Mouse (Mus musculus) brain, embryonic 18.5 days (tissue): ENCODE results near the gene Cdk6.
"Not testable (repeated sequence)": the region's sequence is repeated elsewhere in the genome, so short reads cannot be mapped to it uniquely, and the experiment has no call there.

Experiments used
- DNase-seq: peaks from one replicate; pipeline ENCODE4 v3.0.0-alpha.2; 2012; ENCODE audit warnings: low read depth, low spot score

The Cdk6 gene

GRCm38 (mm10) chr5:3420832-3421228 lies 79.5 kb downstream of the Cdk6 start:
- DNase-seq, result no peak

DNA sequence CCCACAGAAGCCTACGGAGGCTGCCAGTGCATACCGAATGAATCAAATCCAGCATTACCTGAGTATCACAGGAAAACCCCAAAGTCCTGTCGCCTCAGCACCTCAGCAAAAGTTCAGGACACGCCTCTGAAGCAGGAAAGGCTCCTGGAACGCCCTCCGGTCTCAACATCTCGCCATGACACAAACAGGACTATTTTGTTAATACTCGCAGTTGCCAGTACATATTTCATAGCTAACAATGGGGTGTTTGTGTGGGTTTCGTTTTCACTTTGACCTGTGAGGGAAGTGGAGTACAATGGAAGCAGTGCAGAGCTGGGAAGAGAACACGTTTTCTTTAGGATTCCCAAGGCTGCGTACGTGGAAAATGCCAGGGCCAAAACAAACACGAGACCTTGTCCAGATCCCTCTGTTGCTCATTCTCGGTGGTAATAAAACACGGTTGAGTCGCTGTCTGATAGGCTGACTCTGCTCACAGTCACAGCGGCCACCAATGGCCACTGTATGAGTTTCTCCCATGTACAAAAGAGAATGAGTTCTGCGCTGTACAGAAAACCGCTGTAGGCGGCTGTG lies 91.9 kb downstream of the Cdk6 start:
- not testable (repeated sequence) for DNase-seq

DNA sequence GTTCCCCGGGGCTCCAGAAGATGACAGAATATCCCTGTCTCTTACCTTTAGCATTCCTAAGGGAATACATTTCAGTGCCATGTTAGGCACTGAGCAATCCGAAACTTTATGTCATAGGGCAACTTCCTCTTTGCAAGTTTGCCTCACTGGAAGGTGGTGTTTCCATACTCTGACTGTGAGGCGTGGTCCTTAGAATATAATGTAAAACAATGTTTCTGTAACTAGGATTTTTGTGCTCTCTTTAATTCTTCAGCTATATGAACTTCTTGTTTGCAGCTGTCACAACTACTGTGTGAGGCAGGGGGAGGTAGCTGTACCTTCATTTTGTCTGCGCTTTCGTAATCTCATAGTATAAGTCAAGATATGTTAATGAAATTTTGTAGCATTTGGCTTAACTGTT lies 92.8 kb downstream of the Cdk6 start:
- not testable (repeated sequence) for DNase-seq

DNA sequence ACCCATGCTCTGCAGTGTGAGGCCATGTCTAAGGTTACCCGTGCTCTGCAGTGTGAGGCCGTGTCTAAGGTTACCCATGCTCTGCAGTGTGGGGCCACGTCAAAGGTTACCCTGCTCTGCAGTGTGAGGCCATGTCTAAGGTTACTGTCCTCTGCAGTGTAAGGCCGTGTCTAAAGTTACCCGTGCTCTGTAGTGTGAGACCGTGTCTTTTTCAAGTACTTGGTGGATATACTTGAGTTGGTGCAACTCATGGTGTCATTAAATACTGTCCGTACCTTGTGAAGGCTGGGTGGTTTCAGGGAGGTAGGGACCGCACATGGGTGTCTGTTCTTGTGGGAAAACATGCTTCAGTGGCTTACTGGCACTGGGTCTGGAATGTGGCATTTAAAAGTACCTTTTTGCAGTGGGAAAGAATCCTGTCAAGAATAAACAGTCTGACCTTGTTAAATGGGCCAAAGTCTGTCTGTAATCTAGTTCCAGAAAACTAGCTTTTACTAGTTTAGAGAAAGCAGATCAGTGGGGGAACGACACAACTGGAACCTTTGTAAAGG lies 97.2 kb downstream of the Cdk6 start:
- DNase-seq, result not testable (repeated sequence)

GRCm38 (mm10) chr5:3439386-3439785 lies 98.1 kb downstream of the Cdk6 start:
- DNase-seq, result not testable (repeated sequence)

DNA sequence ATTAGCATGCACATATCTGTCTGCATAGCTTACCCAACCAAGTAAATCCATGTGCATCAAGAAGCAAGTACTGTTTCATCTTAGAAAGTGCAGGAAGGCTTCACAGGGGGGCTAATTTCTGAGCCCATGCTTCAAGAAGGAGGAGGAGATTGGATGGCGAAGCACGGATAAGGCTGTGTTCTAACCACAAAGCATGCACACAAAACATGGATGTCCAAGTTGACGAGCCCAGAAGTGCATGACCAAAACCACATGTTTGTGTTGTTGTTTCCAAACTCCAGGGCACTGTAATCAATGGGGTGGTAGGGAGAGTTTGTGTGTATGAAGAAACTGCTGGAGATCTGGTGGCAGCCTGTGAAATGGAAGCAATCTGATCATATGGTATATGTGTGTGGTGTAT lies 101.2 kb downstream of the Cdk6 start:
- DNase-seq, result not testable (repeated sequence)

DNA sequence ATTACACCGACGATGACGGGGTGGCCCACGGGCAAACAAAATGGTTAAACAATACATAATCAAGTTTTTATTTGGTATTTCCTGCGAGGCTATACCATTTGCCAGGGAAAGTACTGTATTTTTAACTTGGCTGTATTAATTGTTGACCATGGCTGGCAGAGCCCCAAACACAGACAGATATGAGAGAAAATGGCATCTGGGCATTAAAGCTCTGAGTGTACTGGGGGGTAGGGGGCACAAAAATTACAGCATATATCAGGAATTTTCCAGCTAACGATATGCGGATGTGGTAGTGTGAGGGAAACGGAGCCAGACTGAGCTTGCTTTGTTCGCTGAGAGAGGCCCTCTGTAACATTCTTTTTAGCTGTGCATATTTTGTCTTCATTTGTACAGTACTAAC lies 109.9 kb downstream of the Cdk6 start:
- not testable (repeated sequence) for DNase-seq

- not testable (repeated sequence) for DNase-seq
Observed at GRCm38 (mm10) chr5:3453946-3454345, 112.7 kb downstream of the Cdk6 start.

DNA sequence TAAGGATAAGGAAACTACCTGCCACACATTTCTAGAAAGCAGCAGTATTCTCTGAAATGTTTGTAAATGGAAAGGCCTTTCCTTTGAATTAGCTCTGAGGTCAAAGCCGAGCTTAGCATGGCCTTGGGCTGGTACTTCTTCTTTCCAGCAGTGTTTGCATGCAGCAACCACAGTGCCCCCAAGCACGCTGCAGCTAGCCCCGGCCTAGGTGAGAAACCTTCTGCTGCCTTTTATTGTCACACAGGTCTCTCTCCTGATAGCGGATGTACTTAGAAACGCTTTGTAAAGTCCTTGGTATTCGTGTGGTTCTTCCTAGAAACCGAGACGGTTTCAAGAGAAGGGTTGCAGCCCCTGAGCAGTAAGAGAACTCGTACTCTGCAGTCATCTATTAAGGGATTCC lies 119.6 kb downstream of the Cdk6 start:
- no peak for DNase-seq

- DNase-seq, result no peak
Observed at GRCm38 (mm10) chr5:3461401-3461800, 120.1 kb downstream of the Cdk6 start.

DNA sequence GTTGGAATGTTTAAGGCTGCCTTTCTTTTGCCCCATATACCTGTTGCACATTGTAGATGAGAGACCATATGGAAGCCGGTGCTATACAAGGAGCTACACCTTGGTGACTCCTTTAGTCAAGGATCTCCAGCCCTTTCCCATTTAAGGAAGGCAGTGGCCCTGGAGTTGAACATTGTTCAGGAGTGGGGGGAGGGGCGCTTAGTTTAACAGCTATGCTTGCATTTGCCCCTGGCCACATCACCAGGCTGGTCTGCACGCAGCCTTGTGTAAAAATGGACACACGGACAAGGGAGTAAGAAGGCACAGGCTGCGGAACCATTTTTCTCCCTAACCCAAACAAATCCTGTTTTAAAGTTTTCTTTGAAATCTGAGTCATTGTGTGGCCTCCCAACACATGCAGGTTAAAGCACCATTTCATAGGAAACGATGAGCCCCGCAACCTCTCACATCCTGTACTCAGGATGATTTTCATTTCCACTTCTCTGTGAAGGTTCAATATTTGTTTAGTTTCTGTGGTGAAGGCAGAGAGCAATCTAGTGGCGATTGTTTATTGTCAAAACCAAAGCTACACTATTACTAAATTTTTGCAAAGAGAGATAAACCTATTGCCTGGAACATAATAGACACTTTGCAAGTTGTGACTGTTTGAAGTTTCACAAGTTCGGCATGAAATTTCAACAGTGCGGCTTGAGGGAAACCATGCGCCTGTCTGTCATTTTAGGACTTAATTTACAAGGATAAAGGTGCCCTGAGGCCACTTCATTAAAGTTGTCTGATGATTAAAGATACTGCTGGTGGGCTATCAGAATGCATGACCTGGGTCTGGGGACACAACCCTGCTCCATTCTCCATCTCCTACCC lies 121.8 kb downstream of the Cdk6 start:
- no peak for DNase-seq

GRCm38 (mm10) chr5:3463758-3464157 lies 122.5 kb downstream of the Cdk6 start:
- DNase-seq, result no peak

DNA sequence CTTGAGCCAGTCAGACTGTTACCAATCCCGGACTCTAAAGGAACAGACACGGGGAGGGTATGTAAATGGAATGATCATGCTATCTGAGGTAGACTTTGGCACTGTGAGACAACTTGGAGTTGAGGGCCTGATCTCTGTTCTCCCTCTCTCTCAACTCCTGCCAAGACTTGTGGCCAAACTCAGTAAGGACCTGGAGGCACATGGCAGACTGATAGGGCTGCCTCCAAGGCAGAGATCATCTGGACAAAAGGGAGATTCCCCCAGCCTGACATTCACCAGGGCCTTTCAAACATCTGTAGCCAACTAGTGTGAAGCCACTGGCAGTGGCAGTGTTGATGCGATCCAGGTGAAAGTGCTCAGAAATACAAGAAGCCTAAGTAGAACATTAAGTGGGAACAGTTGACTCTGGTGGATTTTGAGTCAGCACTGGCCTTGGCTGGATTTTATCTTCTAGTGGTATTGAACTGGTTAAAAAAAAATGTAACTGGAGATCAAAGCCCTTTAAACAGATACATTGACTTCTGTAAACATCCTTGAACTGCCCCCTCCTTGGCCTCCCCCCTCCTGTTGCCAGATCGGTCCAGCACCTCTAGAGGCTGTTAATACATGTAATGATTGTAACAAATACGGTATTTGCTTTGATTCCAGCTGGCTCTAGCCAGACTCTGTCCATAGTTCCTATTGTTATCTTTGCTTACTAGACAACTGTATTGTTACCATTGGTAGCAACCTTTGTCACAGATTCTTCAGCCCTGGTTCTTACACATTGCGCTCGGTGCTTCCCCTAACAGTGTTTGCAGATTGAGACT lies 125.0 kb downstream of the Cdk6 start:
- DNase-seq, result no peak

DNA sequence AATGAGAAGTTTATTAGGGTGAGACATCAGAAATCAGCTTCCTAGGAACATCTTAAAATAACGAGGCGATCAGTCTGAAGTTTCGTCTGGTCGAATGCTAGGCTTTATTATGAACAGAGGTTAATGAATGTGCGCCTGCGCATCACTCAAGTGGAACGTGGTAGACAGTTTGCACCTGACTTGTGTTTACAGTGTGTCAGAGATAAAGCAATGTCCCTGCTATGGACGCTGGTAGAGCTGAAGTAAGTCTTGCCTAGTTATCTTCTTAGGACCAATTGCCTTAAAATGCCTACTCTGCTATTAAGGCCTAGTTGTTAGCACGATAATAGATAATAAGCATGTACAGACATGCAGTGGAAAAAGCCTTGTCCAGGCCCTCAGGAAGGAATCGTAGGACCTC lies 129.6 kb downstream of the Cdk6 start:
- no peak for DNase-seq

DNA sequence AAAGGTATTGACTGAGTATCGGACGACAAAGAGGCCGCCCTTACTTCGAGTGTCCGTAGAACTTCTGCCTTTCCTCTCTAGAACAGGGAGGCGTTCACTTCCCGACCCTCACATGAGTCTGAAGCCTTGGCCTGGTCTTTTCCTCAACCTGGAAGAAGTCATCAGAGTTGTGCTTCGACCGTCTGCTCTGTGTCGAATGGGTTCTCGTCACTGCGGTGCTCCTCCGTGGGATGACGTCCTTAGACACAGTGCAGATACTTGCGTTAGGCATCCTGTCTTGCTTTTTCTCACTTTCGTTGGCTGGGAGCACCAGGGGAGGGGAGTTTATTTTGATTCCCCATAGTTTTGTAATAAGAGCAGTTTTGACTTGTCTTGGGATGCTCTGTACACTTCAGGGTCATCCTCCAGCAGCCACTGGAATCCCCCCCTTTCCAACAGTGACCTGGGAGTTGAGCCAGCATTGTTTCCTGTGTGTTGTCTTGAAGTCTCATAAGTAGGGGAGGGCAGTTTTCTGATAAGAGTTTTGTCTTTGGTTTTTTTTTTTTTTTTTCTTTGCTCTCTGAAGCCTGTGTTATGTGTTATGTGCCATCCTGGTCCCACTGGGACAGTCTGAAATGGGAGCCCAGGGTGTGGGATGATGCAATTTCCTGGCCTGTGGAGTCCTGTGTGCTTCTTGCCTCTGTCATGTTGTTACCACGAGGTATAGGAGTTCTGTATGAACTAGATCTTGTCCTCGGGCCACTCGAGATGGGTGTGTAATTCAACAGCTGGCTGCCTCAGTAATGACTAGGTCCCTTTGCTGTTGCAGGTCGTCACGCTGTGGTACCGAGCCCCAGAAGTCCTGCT lies 131.2 kb downstream of the Cdk6 start:
- no peak for DNase-seq

DNA sequence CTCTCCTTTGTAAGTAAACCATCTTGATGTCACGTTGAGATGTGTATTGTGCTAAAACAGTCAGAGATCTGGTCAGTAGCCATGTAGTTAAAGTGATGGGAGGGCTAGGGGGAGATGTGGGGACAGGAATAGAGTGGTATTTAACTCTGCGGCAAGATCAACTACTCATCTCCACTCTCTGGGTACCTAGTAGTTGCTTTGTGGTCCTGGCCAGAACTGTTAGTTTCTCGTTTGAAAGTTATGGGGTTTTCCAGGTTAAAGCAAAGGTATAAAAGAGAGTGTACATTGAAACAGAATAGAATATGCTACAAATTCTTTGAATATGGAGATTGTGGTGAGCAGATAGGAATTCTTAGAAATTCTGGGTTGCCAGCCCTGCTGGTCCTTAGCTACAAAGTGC lies 136.4 kb downstream of the Cdk6 start:
- no peak for DNase-seq

DNA sequence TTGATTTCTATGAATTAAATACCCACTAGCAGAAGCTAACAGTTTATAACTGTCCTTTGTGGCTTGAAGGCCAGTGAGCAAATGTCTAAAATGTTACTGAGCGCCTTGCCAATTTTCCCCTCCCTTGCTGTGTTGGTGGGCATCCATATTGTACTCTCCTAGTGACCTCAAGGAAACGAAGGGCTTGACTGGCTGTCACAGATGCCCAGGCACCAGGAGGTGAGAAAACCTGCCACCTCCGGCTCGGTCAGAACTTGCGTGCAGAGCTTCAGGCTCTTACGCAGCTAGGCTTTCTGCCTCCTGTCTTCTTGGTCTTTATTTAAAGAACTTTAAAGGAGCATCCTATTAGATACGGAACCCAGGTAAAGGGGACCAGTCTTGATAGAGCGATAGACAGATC lies 136.9 kb downstream of the Cdk6 start:
- no peak for DNase-seq

- no peak for DNase-seq
Observed at GRCm38 (mm10) chr5:3479016-3479795, 137.9 kb downstream of the Cdk6 start.

GRCm38 (mm10) chr5:3480637-3481395 lies 139.5 kb downstream of the Cdk6 start:
- no peak for DNase-seq

DNA sequence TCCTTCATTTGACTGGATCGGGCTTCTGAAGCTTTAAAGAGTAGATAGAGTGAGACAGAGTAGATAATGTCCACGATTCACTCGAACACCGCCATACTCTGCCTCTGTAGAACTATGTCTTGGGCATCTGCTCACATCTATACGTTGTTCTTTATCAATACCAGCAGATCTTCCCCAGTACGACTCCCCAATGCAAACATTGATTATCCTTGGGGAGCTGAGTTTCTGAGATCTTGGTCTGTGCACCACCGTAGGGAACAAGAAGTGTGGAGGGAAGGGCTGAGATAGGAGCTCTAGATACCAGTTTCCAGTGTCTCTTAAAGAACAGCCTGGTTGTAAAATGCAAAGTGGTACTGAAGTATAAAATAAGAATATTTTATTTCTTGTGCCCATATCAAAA lies 141.2 kb downstream of the Cdk6 start:
- no peak for DNase-seq
